Mouse (Mus musculus): Measurements from ENCODE around the gene Kalrn. TPM values are rescaled to one million over a fixed set of nuclear protein-coding genes. Genes with fewer than 3 reads are reported as not detected.

Gene Kalrn
- polyA plus RNA-seq, 1 experiment from 2014 or later = 30.5 TPM

- Histone ChIP-seq H3K9me3 (ENCODE audit: control insufficient read depth, low read length) (no peaks in the 10 kb centered on the region), H3K4me1 (replicated peaks; ENCODE audit: control insufficient read depth, insufficient read depth, low read length) (no peaks in the 10 kb centered on the region), H3K4me3 (replicated peaks; ENCODE audit: low read length) (no peak overlapping the region), H3K9ac (no peak overlapping the region), H3K27ac (no peak overlapping the region), H3K27me3 (ENCODE audit: control insufficient read depth, insufficient read depth, low read length) (no peaks in the 10 kb centered on the region), H3K36me3 (replicated peaks; ENCODE audit: control insufficient read depth, insufficient read depth) (no peaks in the 10 kb centered on the region), H3K4me2 (replicated peaks) (no peak overlapping the region)
- no peak for ATAC-seq (ENCODE audit: low FRiP score)
- DNase-seq (ENCODE audit: low spot score) = no peak
These were observed 71.2 kb downstream of the Kalrn start for GRCm38 (mm10) chr16:34502110-34502509.

DNA sequence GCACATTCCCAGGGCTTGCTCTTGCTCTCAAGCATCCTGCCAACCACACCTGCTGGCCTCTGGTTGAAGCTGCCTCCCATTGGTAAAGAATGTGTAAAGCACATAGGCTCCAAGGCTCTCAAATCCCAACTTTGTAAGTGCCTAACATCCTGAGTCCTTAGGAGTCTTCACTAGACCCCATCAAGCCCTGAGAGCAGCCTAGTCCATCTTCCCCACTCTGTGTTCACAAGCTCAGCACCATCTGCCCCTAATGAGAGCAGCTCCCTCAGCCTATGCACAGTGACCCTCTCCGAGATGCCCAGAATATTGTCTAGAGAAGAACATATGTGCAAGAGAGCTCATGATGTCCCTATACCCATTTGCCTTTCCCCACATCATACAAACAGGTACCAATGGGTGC, 78.6 kb downstream of the Kalrn start:
- H3K4me3 ChIP-seq (replicated peaks; ENCODE audit: low read length) = no peak overlapping the region
- H3K36me3 ChIP-seq (replicated peaks; ENCODE audit: control insufficient read depth, insufficient read depth) = no peaks in the 10 kb centered on the region
- H3K9me3 ChIP-seq (ENCODE audit: control insufficient read depth, low read length) = no peaks in the 10 kb centered on the region
- H3K27me3 ChIP-seq (ENCODE audit: control insufficient read depth, insufficient read depth, low read length) = no peaks in the 10 kb centered on the region
- H3K4me1 ChIP-seq (replicated peaks; ENCODE audit: control insufficient read depth, insufficient read depth, low read length) = no peaks in the 10 kb centered on the region
- 100% methylated on average over 1 of the region's 1 CpGs for WGBS
- no peak overlapping the region for H3K27ac ChIP-seq
- H3K4me2 ChIP-seq (replicated peaks) = no peak overlapping the region
- no peak for ATAC-seq (ENCODE audit: low FRiP score)
- H3K9ac ChIP-seq = no peak overlapping the region
- no peak for DNase-seq (ENCODE audit: low spot score)

DNA sequence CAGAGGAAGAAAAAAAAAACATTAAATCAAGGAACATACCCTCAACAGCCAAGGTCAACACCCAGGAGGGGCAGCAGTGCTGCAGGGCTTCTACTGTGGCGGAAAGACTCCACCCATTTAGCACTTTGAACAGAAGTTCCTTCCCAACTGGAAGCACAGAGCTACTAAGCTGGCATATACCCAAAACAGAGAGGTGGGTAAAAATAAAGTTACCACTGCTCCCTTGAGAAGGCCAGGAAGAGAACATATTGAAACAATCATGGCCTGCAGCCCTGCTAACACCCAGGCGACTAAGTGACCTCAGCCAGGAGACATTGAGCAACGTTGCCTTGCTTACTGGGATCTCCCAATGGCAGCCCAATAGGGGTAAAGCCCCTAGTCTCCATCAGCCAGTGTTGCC, 79.4 kb downstream of the Kalrn start:
- DNase-seq (ENCODE audit: low spot score) (no peak), ATAC-seq (ENCODE audit: low FRiP score) (no peak)
- Histone ChIP-seq H3K27me3 (ENCODE audit: control insufficient read depth, insufficient read depth, low read length) (no peaks in the 10 kb centered on the region), H3K4me2 (replicated peaks) (no peak overlapping the region), H3K9me3 (ENCODE audit: control insufficient read depth, low read length) (no peaks in the 10 kb centered on the region), H3K4me3 (replicated peaks; ENCODE audit: low read length) (no peak overlapping the region), H3K36me3 (replicated peaks; ENCODE audit: control insufficient read depth, insufficient read depth) (no peaks in the 10 kb centered on the region), H3K4me1 (replicated peaks; ENCODE audit: control insufficient read depth, insufficient read depth, low read length) (no peaks in the 10 kb centered on the region), H3K9ac (no peak overlapping the region), H3K27ac (no peak overlapping the region)
- WGBS = 79% methylated on average over 3 of the region's 3 CpGs

DNA sequence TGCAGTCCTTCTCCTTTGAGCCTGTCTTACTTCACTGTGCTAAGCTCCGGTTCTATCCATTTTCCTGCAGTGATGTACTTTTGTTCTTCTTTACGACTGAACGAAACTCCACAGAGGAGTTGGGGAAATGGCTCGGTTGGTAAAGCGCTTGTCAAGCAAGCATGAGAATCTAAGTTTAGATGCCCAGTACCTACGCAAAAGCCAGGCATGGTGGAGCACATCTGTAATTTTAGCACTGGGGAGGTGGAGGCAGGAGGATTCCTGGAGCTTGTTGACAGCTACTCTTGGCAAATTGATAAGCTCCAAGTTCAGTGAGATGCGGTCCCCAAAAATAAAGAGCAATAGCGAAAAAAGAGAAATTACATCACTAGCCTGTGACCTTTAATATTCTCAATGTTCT, 82.1 kb downstream of the Kalrn start:
- H3K9ac ChIP-seq = no peak overlapping the region
- peaks cover 5% of the 10 kb centered on the region; the same call in 1 of the 2 replicates for H3K4me1 ChIP-seq (replicated peaks; ENCODE audit: control insufficient read depth, insufficient read depth, low read length)
- H3K27ac ChIP-seq = no peak overlapping the region
- no peak for DNase-seq (ENCODE audit: low spot score)
- 74% methylated on average over 8 of the region's 8 CpGs for WGBS
- H3K36me3 ChIP-seq (replicated peaks; ENCODE audit: control insufficient read depth, insufficient read depth) = no peaks in the 10 kb centered on the region
- no peak overlapping the region for H3K4me2 ChIP-seq (replicated peaks)
- H3K9me3 ChIP-seq (ENCODE audit: control insufficient read depth, low read length) = no peaks in the 10 kb centered on the region
- no peaks in the 10 kb centered on the region for H3K27me3 ChIP-seq (ENCODE audit: control insufficient read depth, insufficient read depth, low read length)
- ATAC-seq (ENCODE audit: low FRiP score) = no peak
- H3K4me3 ChIP-seq (replicated peaks; ENCODE audit: low read length) = no peak overlapping the region

DNA sequence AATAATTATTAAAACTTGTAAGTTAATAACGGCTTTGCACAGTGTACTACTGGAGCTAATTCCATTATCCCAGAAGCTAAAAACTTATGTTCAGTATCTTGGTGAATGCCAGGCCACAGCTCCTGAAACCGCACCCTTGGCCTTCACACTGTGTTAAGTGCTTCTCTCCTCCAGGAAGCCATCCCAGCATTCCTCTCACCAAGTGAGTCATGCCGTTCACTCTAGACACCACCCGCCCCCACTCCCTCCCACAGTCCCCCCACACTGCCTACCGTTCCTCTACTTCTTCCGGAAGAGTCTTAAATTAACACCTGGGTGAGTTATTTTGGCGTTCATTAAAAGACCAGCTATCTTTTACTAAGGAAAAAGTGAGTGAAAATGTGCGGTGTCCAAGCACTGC, 82.8 kb downstream of the Kalrn start:
- no peak for DNase-seq (ENCODE audit: low spot score)
- WGBS = 59% methylated on average over 8 of the region's 8 CpGs
- no peaks in the 10 kb centered on the region for H3K36me3 ChIP-seq (replicated peaks; ENCODE audit: control insufficient read depth, insufficient read depth)
- peaks cover 12% of the 10 kb centered on the region for H3K4me1 ChIP-seq (replicated peaks; ENCODE audit: control insufficient read depth, insufficient read depth, low read length)
- no peaks in the 10 kb centered on the region for H3K27me3 ChIP-seq (ENCODE audit: control insufficient read depth, insufficient read depth, low read length)
- H3K4me2 ChIP-seq (replicated peaks) = no peak overlapping the region
- no peak overlapping the region for H3K4me3 ChIP-seq (replicated peaks; ENCODE audit: low read length)
- H3K27ac ChIP-seq = no peak overlapping the region
- ATAC-seq (ENCODE audit: low FRiP score) = no peak
- no peak overlapping the region for H3K9ac ChIP-seq
- no peaks in the 10 kb centered on the region for H3K9me3 ChIP-seq (ENCODE audit: control insufficient read depth, low read length)

- no peak overlapping the region for H3K9ac ChIP-seq
- no peak for ATAC-seq (ENCODE audit: low FRiP score)
- WGBS = 72% methylated on average over 3 of the region's 3 CpGs
These were observed 83.5 kb downstream of the Kalrn start for GRCm38 (mm10) chr16:34489805-34490325.

DNA sequence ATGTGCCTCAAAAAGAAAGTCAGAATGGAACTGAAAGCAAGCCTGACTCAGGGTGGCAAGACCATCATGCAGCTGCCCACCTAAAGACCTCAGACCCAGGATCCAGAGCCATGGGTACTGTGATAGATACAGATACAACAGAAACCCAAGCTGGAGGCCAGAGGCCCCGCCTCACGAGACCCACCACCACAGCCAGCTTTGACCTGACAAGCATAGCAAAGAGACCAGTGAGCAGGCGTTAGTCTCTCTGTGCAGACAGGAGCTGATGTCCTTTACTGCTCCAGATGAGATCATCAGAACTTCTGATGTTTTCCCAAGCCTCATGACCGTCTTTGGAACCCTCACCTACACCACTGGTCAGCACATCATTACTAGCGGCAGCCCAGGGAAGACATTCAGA, 85.5 kb downstream of the Kalrn start:
- ATAC-seq (ENCODE audit: low FRiP score) (no peak), DNase-seq (ENCODE audit: low spot score) (no peak)
- no peaks in the 10 kb centered on the region for H3K36me3 ChIP-seq (replicated peaks; ENCODE audit: control insufficient read depth, insufficient read depth)
- H3K4me3 ChIP-seq (replicated peaks; ENCODE audit: low read length) = no peak overlapping the region
- no peak overlapping the region for H3K9ac ChIP-seq
- H3K9me3 ChIP-seq (ENCODE audit: control insufficient read depth, low read length) = no peaks in the 10 kb centered on the region
- H3K27ac ChIP-seq = no peak overlapping the region
- 90% methylated on average over 5 of the region's 5 CpGs for WGBS
- H3K4me2 ChIP-seq (replicated peaks) = no peak overlapping the region
- peaks cover 19% of the 10 kb centered on the region for H3K4me1 ChIP-seq (replicated peaks; ENCODE audit: control insufficient read depth, insufficient read depth, low read length)
- H3K27me3 ChIP-seq (ENCODE audit: control insufficient read depth, insufficient read depth, low read length) = no peaks in the 10 kb centered on the region

More at GRCm38 (mm10) chr16:34489805-34490325, 83.5 kb downstream of the Kalrn start:
- Histone ChIP-seq H3K36me3 (replicated peaks; ENCODE audit: control insufficient read depth, insufficient read depth) (no peaks in the 10 kb centered on the region), H3K27me3 (ENCODE audit: control insufficient read depth, insufficient read depth, low read length) (no peaks in the 10 kb centered on the region), H3K27ac (no peak overlapping the region), H3K4me1 (replicated peaks; ENCODE audit: control insufficient read depth, insufficient read depth, low read length) (peaks cover 19% of the 10 kb centered on the region), H3K4me3 (replicated peaks; ENCODE audit: low read length) (no peak overlapping the region), H3K4me2 (replicated peaks) (no peak overlapping the region), H3K9me3 (ENCODE audit: control insufficient read depth, low read length) (no peaks in the 10 kb centered on the region)
- DNase-seq (ENCODE audit: low spot score) = no peak

GRCm38 (mm10) chr16:34487268-34487667, 86.1 kb downstream of the Kalrn start:
- no peaks in the 10 kb centered on the region for H3K27me3 ChIP-seq (ENCODE audit: control insufficient read depth, insufficient read depth, low read length)
- no peak overlapping the region for H3K4me3 ChIP-seq (replicated peaks; ENCODE audit: low read length)
- 93% methylated on average over 7 of the region's 7 CpGs for WGBS
- peaks cover 19% of the 10 kb centered on the region for H3K4me1 ChIP-seq (replicated peaks; ENCODE audit: control insufficient read depth, insufficient read depth, low read length)
- H3K36me3 ChIP-seq (replicated peaks; ENCODE audit: control insufficient read depth, insufficient read depth) = no peaks in the 10 kb centered on the region
- H3K9me3 ChIP-seq (ENCODE audit: control insufficient read depth, low read length) = no peaks in the 10 kb centered on the region
- ATAC-seq (ENCODE audit: low FRiP score) = no peak
- no peak overlapping the region for H3K9ac ChIP-seq
- DNase-seq (ENCODE audit: low spot score) = no peak
- H3K4me2 ChIP-seq (replicated peaks) = no peak overlapping the region
- no peak overlapping the region for H3K27ac ChIP-seq

DNA sequence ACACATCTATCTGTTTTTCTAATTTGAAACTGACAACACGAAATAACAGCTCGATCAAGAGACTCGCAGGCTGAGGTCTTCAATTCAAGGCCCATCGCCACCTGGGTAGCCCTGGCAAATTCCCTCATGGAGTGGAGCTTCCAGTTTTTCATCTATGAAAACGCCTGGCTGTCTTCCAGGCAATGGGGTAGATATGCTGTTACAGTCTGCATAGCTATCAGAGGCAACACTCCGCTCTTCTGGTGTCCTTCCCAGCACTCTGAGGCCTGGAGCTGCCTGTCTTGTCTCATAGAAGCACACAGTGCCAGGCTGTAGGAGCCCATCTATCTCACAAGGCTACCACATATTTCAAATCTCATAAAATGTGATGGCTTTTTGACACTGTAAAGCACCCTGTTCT, 87.8 kb downstream of the Kalrn start:
- ATAC-seq (ENCODE audit: low FRiP score) = no peak
- H3K27ac ChIP-seq = no peak overlapping the region
- 60% methylated on average over 6 of the region's 6 CpGs for WGBS

DNA sequence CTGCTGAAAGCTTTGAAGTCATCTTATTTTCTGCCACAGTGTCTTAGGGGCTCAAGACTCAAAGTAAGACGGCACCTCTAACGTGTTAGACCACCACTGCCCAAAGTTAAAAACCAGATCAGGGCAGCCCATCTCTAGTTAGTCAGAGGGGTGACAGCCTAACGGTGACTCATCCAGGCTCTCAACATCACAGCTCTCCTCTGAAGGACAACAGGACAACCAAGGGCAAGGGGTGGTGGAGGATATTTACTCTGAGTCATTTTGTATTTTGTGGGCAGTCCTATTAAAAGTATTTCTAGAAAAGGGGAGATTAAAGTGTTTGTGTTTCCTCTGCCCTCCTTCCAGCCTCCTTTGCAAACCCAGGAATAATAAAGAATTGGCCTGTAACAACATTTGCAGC, 88.4 kb downstream of the Kalrn start:
- 61% methylated on average over 3 of the region's 3 CpGs for WGBS
- ATAC-seq (ENCODE audit: low FRiP score) = no peak
- H3K9ac ChIP-seq = no peak overlapping the region
- no peak overlapping the region for H3K27ac ChIP-seq
- no peak overlapping the region for H3K4me2 ChIP-seq (replicated peaks)
- no peaks in the 10 kb centered on the region for H3K36me3 ChIP-seq (replicated peaks; ENCODE audit: control insufficient read depth, insufficient read depth)
- no peak overlapping the region for H3K4me3 ChIP-seq (replicated peaks; ENCODE audit: low read length)
- no peaks in the 10 kb centered on the region for H3K9me3 ChIP-seq (ENCODE audit: control insufficient read depth, low read length)
- DNase-seq (ENCODE audit: low spot score) = no peak
- H3K4me1 ChIP-seq (replicated peaks; ENCODE audit: control insufficient read depth, insufficient read depth, low read length) = peaks cover 19% of the 10 kb centered on the region
- no peaks in the 10 kb centered on the region for H3K27me3 ChIP-seq (ENCODE audit: control insufficient read depth, insufficient read depth, low read length)

More for the DNA sequence above, 87.8 kb downstream of the Kalrn start:
- H3K9ac ChIP-seq = no peak overlapping the region
- no peaks in the 10 kb centered on the region for H3K36me3 ChIP-seq (replicated peaks; ENCODE audit: control insufficient read depth, insufficient read depth)
- DNase-seq (ENCODE audit: low spot score) = peak; percentile 39
- H3K27me3 ChIP-seq (ENCODE audit: control insufficient read depth, insufficient read depth, low read length) = no peaks in the 10 kb centered on the region
- no peak overlapping the region for H3K4me3 ChIP-seq (replicated peaks; ENCODE audit: low read length)
- peaks cover 19% of the 10 kb centered on the region for H3K4me1 ChIP-seq (replicated peaks; ENCODE audit: control insufficient read depth, insufficient read depth, low read length)
- no peaks in the 10 kb centered on the region for H3K9me3 ChIP-seq (ENCODE audit: control insufficient read depth, low read length)
- H3K4me2 ChIP-seq (replicated peaks) = no peak overlapping the region

Data from hindbrain, embryonic 14.5 days (tissue).